In genomic region chrX:167115096-167115495, GRCm38 (mm10) we compare ENCODE assay signal across 22 mouse cellular contexts.
"Had no signal": no experiment of that assay in that cellular context is flagged by ENCODE, and none has a peak within 500 bp of the region (broad histone marks: within the 10 kb centered on the region; RNA-seq: fewer than 3 reads in every experiment).

No protein-coding gene starts in this region.

- ATAC-seq: liver, embryonic 12.5 days; midbrain, embryonic 16.5 days had no signal

- H3K9ac ChIP-seq: liver, embryonic 12.5 days; liver, embryonic 14.5 days; lung, embryonic 14.5 days; midbrain, embryonic 12.5 days; neural tube, embryonic 13.5 days; neural tube, embryonic 15.5 days; stomach, embryonic 15.5 days had no signal

- H3K27ac ChIP-seq: liver, embryonic 12.5 days; liver, embryonic 14.5 days; midbrain, embryonic 10.5 days; midbrain, embryonic 12.5 days; neural tube, embryonic 13.5 days; neural tube, embryonic 15.5 days; stomach, embryonic 15.5 days; stomach, postnatal 0 days had no signal

- H3K4me2 ChIP-seq: liver, embryonic 12.5 days; lung, embryonic 14.5 days; midbrain, embryonic 12.5 days; neural tube, embryonic 13.5 days; neural tube, embryonic 15.5 days; stomach, embryonic 15.5 days had no signal

- H3K9me3 ChIP-seq: liver, embryonic 12.5 days; midbrain, embryonic 10.5 days; midbrain, embryonic 12.5 days; neural tube, embryonic 13.5 days; neural tube, embryonic 15.5 days; stomach, embryonic 15.5 days had no signal

- H3K36me3 ChIP-seq: liver, embryonic 12.5 days; midbrain, embryonic 10.5 days; midbrain, embryonic 12.5 days; neural tube, embryonic 13.5 days; neural tube, embryonic 15.5 days; stomach, embryonic 15.5 days had no signal

- H3K4me1 ChIP-seq: liver, embryonic 12.5 days; midbrain, embryonic 10.5 days; midbrain, embryonic 12.5 days; neural tube, embryonic 13.5 days; neural tube, embryonic 15.5 days; stomach, embryonic 15.5 days had no signal

- H3K4me3 ChIP-seq: liver, embryonic 12.5 days; midbrain, embryonic 10.5 days; midbrain, embryonic 12.5 days; myocyte; neural tube, embryonic 13.5 days; neural tube, embryonic 15.5 days; stomach, embryonic 15.5 days had no signal

- DNase-seq: lung, adult 18-20 months; lung, embryonic 14.5 days; lung, postnatal 10 days; lung, postnatal 4 days; midbrain, embryonic 14.5 days; retina, postnatal 1 day; right cerebral cortex, adult 18-20 months; right cerebral cortex, postnatal 25 days; right cerebral cortex, postnatal 4 days; thymus, adult 18-20 months; thymus, postnatal 14 days; thymus, postnatal 4 days had no signal
